Mouse (Mus musculus): ENCODE data around the gene Nol9. TPM values are rescaled to one million over a fixed set of nuclear protein-coding genes. Genes with fewer than 3 reads are reported as not detected.

The Nol9 gene
- 9.7 and 10.7 TPM in 2 replicates for polyA plus RNA-seq (2015; fragmentation: Nextera tagmentation; extraction: Ambion mirVana)

DNA sequence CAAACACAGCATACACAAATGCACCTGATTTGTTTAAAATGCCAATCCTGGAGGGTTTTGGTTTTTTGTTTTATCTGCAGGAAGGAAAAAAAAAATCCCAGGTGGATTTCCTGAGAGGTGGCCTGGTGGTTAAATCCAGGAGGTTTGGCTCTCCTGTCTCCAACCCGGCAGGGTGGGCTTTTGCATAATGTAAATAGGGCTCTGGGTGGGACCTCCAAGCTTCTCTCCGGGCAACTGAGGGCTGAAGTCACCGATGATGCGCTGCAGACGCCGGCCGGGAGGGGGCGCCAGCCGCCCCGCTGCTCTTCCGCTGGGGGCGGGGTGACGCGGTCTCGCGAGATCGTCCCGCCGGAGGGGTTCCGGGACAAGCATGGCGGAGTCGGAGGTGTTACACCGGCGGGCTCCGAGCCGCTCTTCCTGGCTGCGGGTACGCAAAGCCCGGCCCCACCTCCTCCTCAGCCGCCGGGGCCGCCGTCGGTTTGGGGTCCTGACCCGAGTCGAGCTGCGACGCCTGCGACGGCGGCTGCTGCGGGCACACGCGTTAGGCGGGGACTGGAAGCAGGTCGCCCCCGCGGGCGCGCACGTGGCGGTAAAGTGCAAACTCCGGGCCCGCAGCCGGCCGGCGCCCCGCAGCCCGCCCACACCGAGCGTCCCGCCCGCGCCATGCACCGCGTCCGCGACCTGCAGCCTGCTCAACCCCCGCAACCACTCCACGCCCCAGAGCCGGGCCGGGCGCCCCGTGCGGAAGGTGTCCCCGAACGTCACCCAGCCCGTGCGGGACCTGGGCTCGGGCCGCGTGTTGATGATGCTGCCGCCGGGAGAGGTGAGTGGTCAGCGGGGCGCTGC is at the start of gene Nol9:
Gene Nol9 (plus strand): TSS at position 337 of the 846 bp plus-strand sequence.
- H3K4me3 ChIP-seq (ENCODE audit: low read depth, low read length): peak within 1 kb of the TSS; percentile 77
- no peaks in the 10 kb centered on the region for H3K9me3 ChIP-seq (ENCODE audit: control insufficient read depth)
- peak within 1 kb of the TSS; percentile 93 for H3K9ac ChIP-seq (ENCODE audit: low read depth, low read length)
- no peaks in the 10 kb centered on the region for H3K27me3 ChIP-seq (replicated peaks; ENCODE audit: control insufficient read depth, insufficient read depth, low read length)
- peak; percentile 87 for ATAC-seq
- 0 out of 2 replicates have a peak, but pooled peaks cover 5% of the 10 kb centered on the region for H3K4me1 ChIP-seq (replicated peaks; ENCODE audit: control insufficient read depth, insufficient read depth, low read length)
- WGBS: under 1% methylated on average over 84 of the region's 86 CpGs
- TF ChIP-seq CTCF (IDR thresholded peaks at IDR 0.05; ENCODE audit: low read depth): peak; percentile 99
- peak within 1 kb of the TSS; percentile 92 for H3K4me2 ChIP-seq (replicated peaks; ENCODE audit: low read depth)
- H3K27ac ChIP-seq (ENCODE audit: low read depth, low read length): peak within 1 kb of the TSS; percentile 11; the same call in 1 of the 2 replicates
- peaks cover 32% of the 10 kb centered on the region for H3K36me3 ChIP-seq (ENCODE audit: control insufficient read depth, insufficient read depth)

DNA sequence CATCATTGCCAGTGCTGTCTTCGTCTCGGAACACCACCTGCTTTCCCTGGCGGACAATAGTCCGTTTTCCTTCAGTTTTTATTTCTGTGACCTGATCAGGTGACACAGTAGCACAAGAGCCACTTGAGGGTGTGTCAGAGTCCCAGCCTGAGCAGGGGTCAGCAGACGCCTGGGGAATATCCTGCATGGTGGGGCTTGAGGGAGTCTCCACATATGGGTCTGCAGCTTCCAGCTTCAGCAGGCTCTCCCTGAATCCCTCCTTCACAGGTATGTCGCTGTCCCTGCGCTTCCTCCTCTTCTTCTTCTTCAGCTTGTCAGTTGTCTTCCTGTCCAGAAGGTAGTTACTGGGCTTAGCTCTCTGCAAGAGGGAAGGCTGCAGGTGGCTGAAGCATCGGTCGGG is 47.0 kb upstream of the Nol9 start:
- WGBS: 85% methylated on average over 9 of the region's 9 CpGs
- no peak overlapping the region for H3K4me3 ChIP-seq (ENCODE audit: low read depth, low read length)
- no peak overlapping the region; the same call in 1 of the 2 replicates for H3K27ac ChIP-seq (ENCODE audit: low read depth, low read length)
- no peak for ATAC-seq
- peaks cover 22% of the 10 kb centered on the region for H3K36me3 ChIP-seq (ENCODE audit: control insufficient read depth, insufficient read depth)
- no peaks in the 10 kb centered on the region for H3K9me3 ChIP-seq (ENCODE audit: control insufficient read depth)
- no peak overlapping the region for H3K4me2 ChIP-seq (replicated peaks; ENCODE audit: low read depth)
- no peaks in the 10 kb centered on the region for H3K27me3 ChIP-seq (replicated peaks; ENCODE audit: control insufficient read depth, insufficient read depth, low read length)
- TF ChIP-seq CTCF (IDR thresholded peaks at IDR 0.05; ENCODE audit: low read depth): no peak
- H3K4me1 ChIP-seq (replicated peaks; ENCODE audit: control insufficient read depth, insufficient read depth, low read length): no peaks in the 10 kb centered on the region
- H3K9ac ChIP-seq (ENCODE audit: low read depth, low read length): no peak overlapping the region

DNA sequence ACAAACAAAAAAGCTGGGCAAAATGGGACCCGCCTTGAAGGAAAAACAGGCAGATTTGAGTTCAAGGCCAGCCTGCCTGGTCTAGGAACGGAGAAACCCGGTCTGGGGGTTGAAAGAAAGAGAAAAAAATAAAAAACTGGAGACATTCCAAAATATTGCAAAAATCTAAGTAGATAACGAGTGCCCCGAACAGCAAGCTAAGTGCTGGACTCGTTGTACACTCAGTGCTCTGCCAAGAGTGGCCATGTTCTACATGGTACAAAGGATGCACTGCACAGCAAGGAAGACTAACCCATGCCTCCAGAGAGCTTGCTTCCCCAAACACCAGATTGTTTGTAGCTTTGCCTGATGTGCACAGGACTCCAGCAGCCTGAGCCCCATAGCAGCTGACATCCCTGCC is 46.1 kb upstream of the Nol9 start:
- no peak overlapping the region for H3K27ac ChIP-seq (ENCODE audit: low read depth, low read length)
- ATAC-seq: no peak
- H3K4me2 ChIP-seq (replicated peaks; ENCODE audit: low read depth): no peak overlapping the region
- TF ChIP-seq CTCF (IDR thresholded peaks at IDR 0.05; ENCODE audit: low read depth): no peak
- H3K36me3 ChIP-seq (ENCODE audit: control insufficient read depth, insufficient read depth): peaks cover 22% of the 10 kb centered on the region
- H3K4me1 ChIP-seq (replicated peaks; ENCODE audit: control insufficient read depth, insufficient read depth, low read length): no peaks in the 10 kb centered on the region
- no peaks in the 10 kb centered on the region for H3K27me3 ChIP-seq (replicated peaks; ENCODE audit: control insufficient read depth, insufficient read depth, low read length)
- no peak overlapping the region for H3K4me3 ChIP-seq (ENCODE audit: low read depth, low read length)
- H3K9ac ChIP-seq (ENCODE audit: low read depth, low read length): no peak overlapping the region
- H3K9me3 ChIP-seq (ENCODE audit: control insufficient read depth): no peaks in the 10 kb centered on the region
- WGBS: 73% methylated on average over 6 of the region's 6 CpGs

GRCm38 (mm10) chr4:151994228-151995171 is 44.6 kb upstream of the Nol9 start:
- WGBS: 4% methylated on average over 56 of the region's 61 CpGs

DNA sequence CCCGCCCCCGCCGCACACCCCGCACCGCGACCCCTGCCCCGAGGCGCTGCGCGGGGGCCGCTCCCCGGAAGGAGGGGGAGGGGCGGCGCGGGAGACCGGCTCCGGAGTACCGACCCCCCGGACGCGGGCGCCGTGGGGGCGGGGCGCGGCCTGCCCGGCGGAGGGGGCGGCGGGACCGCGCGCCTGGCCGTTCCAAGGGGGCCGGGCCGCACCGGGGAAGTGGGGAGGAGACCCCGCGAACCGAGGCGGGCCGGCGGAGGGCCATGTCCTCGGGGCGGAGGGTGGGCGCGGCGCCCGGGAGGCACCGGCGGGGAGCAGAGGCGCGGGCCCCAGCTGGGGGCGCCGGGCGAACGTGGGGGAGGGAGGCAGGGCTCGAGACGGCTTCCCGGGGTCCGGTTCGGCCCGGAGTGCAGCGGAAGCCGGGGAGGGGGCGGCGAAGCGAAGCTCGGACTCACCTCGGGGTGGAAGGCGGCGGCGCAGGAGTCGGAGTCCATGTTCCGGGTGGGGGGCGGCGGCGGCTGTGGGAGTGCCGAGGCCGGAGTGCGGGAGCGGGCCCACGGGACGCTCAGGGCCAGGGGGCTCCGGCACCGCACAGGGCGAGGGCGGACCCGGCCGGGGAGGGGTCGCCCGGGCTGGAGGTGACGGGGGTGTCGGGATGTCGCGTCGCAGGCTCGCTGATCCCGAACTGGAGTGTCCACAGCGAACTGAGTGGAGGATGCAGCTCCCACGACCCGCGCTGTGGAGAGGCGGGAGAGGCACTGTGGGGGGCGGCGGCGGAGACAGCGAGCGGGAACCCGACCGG is 43.5 kb upstream of the Nol9 start:
- H3K36me3 ChIP-seq (ENCODE audit: control insufficient read depth, insufficient read depth): peaks cover 19% of the 10 kb centered on the region
- peak overlapping the region; percentile 89 for H3K9ac ChIP-seq (ENCODE audit: low read depth, low read length)
- no peaks in the 10 kb centered on the region for H3K9me3 ChIP-seq (ENCODE audit: control insufficient read depth)
- no peak for TF ChIP-seq CTCF (IDR thresholded peaks at IDR 0.05; ENCODE audit: low read depth)
- H3K27me3 ChIP-seq (replicated peaks; ENCODE audit: control insufficient read depth, insufficient read depth, low read length): no peaks in the 10 kb centered on the region
- ATAC-seq: peak; percentile 20; the same call in 1 of the 2 replicates
- H3K27ac ChIP-seq (ENCODE audit: low read depth, low read length): peak overlapping the region; percentile 91
- H3K4me2 ChIP-seq (replicated peaks; ENCODE audit: low read depth): peak overlapping the region; percentile 93
- peak overlapping the region; percentile 97 for H3K4me3 ChIP-seq (ENCODE audit: low read depth, low read length)
- no peaks in the 10 kb centered on the region for H3K4me1 ChIP-seq (replicated peaks; ENCODE audit: control insufficient read depth, insufficient read depth, low read length)
- WGBS: under 1% methylated on average over 97 of the region's 111 CpGs

More at GRCm38 (mm10) chr4:151994228-151995171, 44.6 kb upstream of the Nol9 start:
- H3K27me3 ChIP-seq (replicated peaks; ENCODE audit: control insufficient read depth, insufficient read depth, low read length): no peaks in the 10 kb centered on the region
- no peak for ATAC-seq
- H3K4me1 ChIP-seq (replicated peaks; ENCODE audit: control insufficient read depth, insufficient read depth, low read length): no peaks in the 10 kb centered on the region
- no peak for TF ChIP-seq CTCF (IDR thresholded peaks at IDR 0.05; ENCODE audit: low read depth)
- peaks cover 22% of the 10 kb centered on the region for H3K36me3 ChIP-seq (ENCODE audit: control insufficient read depth, insufficient read depth)
- H3K4me3 ChIP-seq (ENCODE audit: low read depth, low read length): peak overlapping the region; percentile 97
- peak overlapping the region; percentile 91 for H3K27ac ChIP-seq (ENCODE audit: low read depth, low read length)
- no peaks in the 10 kb centered on the region for H3K9me3 ChIP-seq (ENCODE audit: control insufficient read depth)
- peak overlapping the region; percentile 93 for H3K4me2 ChIP-seq (replicated peaks; ENCODE audit: low read depth)
- H3K9ac ChIP-seq (ENCODE audit: low read depth, low read length): peak overlapping the region; percentile 89
